Mouse (Mus musculus): ENCODE measurements around the gene Sema4d.

The Sema4d gene

DNA sequence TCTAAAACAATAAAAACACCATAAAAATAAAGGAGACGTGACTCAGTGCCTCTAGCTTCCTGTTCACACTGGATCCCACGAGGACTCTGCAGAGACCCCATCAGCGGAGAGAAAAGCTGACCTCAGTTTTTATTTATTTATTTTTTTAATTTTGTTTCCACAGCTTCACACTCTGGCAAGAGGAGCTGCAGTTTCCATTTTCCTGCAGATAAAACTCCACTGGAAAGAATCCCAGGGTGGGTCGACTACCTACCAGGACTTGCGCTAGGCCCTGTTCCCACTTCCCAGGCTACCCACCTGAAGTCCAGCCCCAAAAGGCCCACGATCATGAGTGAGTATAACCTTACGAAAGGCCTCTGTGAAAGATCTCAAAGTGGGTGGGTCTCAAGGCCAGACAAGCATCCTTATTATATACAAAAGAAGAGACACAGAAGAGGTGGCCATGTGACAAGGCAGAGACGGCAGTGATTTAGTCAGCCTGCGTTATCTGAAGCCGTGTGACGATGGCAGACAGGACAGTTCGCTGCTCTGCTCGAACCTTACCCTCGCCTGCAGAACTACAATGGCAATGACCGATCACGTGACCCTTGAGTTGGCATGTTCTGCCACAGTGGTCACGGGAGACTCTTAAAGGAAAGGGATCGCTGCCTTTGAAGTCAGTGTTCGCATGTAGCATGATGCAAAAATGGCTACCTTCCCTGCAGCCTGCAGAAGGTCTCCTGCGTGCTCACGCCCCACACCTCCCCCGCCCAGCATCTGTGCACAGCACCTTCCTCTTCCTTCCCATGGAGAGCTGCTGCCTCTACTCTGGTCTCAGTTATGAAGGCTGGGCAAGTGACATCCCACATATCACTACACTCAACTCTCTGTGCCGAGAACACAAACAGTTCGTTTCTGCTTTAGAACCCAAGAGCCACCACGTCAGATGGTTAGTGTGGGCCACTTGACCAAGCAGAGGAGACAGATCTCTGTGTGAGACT lies 14.3 kb downstream of the Sema4d start:
- DNase-seq (ENCODE audit: extremely low spot score, low spot score), result no peak

DNA sequence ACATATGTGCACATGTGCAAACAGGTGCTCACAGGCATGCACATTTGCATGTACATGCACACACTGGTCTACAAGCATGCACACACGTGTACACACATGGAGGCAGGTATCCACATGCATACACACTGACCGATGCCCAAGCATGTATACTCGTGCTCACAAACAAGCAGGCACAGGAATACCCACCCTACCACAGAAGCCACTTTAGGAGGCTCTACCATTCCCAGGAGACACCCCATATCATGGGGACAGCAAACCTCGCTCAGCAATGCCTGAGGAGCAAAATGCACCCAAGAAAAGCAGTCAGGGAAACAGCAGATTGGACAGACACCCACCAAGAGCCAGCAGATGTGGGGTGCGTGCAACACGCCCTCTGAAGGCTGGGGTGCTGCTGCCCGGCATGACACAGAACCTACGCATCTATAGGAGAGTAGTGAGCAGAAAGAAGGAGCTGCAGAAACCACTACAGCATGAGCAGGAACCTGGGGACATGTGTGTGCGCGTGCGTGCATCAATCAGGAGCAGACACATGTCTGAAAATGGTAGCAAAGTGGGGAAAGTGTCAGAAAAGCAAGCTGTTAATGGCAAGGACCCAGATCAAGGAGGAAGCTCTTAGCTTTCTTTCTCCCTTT lies 15.1 kb downstream of the Sema4d start:
- DNase-seq (ENCODE audit: extremely low spot score, low spot score), result no peak

DNA sequence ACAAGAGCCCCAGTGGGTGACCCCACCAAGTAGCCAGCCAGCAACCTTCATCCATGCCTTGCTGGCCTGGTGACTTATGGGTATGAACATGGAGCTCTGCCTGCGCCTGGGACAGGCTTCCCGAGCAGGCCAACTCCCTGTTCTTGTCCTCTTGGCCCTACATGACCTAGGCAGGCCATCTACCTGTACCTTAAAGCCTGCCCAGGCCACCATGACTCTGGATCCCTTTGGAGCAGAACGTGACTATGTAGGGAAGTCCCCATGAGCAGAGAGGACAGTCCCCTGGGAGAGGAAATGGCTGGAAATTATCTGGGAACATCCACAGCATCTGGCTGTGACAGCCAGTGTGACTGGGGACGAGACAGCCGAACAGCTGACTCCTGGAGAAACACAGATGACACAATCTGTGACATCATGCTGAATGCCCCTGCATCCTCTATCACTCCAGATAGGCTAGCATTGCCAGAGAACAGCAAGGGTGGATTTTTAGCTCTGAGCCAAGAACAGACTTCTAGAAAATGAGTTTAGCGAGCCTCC lies 15.7 kb downstream of the Sema4d start:
- no peak for DNase-seq (ENCODE audit: extremely low spot score, low spot score)

DNA sequence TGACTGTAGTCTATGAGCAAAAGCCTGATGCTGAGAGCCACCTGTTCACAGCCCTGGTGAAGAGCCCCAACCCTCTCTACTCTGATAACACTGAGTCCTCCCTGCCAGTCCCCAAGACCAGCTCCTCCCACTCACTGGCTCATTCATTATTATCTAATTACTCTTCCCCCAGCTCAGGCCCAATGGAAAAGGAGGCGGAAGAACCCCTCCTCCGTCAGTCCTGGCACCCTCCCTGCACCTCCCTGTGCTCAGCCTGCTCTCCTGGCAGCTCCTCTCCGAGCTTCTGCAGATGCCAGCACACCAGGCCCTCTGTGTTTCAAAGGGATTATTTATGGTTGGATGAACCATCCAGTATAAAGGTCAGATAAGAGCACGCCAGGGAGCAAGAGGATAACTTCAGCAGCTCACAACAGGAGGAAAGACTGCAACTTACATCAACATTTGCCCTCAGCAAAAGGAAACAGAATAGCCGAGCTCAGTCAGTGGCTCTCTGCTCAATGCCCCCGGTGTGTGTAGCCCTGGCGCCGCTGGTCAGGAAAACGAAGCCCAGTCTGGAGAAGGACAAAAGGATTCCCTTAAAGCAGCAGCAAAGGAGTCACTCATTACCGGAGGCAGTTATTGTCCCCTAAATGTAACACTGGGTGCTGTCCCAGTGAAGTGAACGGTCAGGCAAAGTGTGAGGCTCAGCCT lies 16.4 kb downstream of the Sema4d start:
- DNase-seq (ENCODE audit: extremely low spot score, low spot score), result no peak

DNA sequence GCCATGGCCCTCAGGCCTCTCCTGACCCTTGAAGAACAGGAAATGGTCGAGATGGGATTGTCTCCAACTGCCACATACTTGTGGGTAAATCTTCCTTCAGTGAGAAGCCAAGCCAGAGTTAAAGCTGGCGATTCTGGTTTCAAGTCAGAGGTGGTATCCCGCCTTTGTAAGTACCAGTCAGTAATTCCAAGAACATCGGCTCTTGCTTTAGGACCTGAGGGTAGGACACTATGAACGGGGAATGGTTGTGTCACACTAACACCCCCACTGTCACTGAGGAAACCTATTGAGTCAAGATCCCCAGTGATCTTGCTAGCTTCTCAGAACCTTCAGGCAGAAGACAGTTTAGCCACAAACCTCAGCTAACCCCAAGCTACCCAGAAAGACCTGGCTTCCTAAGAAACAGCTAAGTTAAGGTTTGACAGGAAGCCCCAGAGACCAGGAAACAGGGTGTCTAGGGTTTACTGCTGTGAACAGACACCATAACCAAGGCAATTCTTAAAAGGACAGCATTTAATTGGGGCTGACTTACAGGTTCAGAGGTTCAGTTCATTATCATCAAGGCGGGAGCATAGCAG lies 17.3 kb downstream of the Sema4d start:
- DNase-seq (ENCODE audit: extremely low spot score, low spot score), result no peak

DNA sequence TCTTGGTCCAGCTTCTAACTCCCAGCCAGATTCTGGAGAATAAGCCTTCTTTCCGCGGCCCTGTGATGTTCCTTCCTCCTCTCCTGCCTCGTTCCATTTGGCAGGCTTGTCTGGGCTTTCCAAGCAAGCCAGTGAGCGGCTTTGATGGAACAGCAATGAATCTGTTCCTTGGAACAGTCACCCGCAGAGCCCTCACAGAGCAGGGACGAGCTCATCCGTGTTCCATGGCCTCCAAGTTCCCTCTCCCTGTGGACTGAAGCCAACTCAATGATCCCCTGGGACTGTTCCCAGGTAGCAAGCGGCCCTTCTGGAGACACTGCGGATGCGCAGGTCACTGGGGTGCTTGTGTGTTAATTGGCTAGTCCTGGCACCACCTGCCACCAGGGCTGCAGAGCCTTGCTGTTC lies 21.7 kb downstream of the Sema4d start:
- DNase-seq (ENCODE audit: extremely low spot score, low spot score), result no peak

DNA sequence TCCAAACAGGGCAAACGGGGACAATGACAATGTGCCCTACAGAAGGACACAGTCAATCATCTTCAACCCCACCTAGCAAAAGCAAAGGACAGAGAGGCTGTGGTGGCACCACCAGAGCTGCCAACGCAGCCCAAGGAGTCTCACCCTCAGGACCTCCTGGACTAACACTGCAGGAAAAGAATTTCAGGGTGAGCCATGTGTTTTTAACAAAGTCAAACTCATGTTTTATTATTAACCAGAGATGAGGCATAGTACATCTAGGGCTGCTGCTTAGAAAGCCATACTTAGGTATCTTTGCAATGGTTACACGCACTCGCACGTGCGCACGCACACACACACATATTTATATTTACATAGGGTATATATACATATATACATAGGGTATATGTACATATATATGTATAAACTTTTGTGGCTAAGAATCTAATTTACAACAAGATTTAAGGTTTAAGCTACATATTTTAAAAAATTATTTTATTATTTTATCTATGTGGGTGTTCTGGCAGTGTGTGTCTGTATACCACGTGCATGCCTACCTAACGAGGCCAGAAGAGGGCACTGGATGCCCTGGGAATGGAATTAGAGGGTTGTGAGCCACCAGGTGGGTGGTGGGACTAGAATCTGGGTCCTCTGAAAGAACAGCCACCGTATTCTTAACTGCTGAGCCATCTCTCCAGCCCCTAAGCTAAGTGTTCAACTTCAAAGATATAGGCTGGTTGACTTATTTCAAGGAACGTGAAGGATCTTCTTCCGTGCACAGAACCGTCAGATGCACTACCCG lies 22.7 kb downstream of the Sema4d start:
- DNase-seq (ENCODE audit: extremely low spot score, low spot score), result no peak

DNA sequence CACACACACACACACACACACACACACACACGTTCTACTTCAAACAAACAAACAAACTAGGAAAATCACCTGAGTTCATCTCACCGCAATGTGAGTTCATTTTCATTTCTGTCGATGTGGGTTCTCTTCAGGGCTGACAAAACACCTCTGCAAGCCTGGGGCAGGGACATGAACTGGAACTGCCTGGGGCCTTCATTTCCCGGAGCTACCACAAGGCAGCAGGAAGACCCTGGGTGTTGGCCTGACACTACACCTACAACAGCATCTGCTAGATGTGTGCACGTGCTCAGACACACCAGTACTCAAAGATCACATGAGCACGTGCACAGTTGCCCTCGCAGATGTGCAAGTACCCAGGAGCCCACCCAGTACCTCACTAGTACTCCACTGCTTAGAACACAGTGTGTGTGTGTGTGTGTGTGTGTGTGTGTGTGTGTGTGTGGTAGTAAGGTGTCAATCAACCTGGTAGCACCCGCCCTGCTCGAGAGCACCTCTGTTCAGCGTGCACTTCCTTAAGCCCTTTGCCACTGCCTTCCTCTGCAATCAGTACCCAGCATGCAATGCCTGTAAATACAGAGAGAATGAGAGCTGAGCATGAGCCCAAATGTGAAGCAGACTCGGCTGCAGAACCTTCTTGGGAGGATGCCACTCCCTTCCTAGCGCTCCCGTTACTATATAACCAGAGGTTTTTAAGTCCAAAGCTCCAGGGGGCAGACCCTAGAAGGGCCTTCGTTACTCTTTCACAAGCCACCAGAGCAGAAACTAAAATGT lies 25.4 kb downstream of the Sema4d start:
- DNase-seq (ENCODE audit: extremely low spot score, low spot score), result no peak

DNA sequence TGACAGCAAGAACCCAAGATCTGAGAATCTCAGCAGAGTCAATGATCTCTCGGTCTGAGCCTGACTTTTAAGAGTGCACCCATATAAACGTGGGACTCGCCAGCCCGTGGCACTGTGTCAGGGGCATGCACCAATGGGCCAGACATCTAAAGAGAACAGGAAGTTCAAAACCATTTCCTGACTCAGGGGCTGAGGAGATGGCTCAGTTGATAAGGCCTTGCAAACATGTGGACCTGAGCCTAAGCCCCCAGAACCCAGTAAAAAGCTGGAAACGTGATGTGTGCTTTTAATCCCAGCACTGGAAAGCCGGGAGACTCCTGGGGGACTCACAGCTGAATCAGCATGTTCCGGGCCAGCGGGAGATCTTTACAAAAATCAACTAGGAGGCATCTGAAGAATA lies 26.0 kb downstream of the Sema4d start:
- no peak for DNase-seq (ENCODE audit: extremely low spot score, low spot score)

DNA sequence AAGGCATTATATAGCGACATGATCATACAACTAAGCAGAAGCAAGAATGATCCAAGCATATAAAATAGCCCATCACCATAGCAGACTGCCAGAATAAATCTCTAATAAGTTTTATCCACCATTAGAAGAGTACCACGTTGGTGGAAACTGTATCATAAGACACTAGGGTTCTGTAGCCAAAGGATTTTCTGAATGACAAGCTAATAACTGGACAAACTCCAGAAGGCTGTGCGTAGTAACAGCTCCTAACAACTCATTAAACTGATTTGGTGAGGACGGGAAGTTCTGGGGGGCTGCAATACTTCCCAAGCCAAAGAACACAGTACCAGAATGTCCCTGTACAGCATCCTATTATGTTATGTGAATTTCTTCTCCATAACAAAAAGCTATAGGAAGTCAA lies 26.8 kb downstream of the Sema4d start:
- no peak for DNase-seq (ENCODE audit: extremely low spot score, low spot score)

DNA sequence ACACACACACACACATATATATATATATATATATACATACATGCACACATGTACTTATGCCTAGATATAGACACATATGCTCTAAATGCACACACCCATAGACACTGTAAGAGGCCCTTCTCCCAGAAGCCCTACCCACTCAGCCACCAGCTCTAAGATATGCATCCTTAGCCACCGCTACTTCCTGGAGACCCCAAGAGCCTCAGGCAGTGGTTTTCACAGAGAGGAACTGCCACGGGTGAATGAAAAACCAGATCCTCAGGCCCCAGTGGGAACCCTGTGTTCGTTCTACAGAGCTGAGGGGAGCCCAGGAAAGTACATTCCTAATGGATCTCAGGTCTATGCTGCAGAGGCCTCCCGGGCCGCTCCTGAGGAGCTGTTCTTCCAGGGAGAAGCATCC lies 28.2 kb downstream of the Sema4d start:
- no peak for DNase-seq (ENCODE audit: extremely low spot score, low spot score)

DNA sequence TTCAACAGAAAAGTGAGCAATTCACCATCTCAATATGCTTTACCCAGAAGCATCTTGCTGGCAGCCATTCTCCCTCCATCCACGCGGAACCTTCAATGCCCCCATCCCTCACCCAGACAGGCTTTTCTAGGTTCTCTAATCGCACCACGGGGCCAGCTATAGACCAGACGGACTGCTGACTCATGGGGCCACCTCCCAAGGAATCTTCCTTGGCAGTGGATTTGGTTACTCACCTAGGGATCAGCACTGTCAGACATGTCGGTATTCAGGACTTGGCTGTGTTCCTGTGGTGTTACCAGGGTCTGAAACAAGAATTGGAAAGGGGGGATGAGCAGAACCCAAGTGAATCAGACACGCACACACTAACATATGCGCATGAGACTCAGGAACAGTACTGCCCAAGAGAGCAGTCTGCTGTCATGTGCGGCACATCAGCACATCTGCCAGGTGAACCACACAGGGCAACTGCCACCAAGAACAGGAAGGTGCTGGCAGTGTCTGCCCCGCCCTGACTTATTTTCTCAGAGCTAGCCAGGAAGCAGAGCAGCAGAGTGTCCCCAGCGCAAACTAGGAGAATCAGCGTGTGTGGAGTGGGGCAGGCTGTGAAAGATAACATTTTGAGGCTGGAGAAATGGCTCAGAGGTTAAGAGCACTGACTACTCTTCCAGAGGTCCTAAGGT lies 30.4 kb downstream of the Sema4d start:
- DNase-seq (ENCODE audit: extremely low spot score, low spot score), result no peak

DNA sequence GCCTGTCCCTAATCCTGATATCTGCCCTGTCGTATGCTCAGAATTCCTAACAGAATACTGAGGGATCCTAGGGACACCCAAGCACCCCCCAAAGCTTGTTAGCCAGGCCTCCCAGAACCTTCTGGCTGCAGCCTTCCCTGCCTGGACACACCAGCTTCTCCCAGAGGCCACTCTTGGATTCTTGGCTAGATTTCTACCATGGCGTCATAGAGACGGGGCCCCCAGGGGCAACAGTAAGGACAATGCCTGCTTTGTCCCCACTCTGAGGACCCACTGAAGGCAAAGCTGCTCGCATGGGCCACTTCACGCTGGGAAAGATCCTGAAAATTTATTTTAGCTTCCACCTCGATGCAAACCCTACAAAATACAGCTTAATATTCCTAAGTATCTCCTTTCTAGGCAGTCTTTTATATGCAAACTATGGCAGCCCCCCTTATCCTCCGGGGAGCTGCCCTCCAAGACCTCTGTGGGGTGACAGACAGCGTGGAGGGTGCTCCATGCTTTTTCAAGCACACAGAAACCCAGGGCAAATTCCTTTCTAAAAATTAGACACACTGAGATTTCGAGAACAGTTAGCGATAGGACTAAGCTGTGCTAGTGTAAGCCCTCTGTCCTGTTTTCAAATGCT lies 32.2 kb downstream of the Sema4d start:
- DNase-seq (ENCODE audit: extremely low spot score, low spot score), result no peak

DNA sequence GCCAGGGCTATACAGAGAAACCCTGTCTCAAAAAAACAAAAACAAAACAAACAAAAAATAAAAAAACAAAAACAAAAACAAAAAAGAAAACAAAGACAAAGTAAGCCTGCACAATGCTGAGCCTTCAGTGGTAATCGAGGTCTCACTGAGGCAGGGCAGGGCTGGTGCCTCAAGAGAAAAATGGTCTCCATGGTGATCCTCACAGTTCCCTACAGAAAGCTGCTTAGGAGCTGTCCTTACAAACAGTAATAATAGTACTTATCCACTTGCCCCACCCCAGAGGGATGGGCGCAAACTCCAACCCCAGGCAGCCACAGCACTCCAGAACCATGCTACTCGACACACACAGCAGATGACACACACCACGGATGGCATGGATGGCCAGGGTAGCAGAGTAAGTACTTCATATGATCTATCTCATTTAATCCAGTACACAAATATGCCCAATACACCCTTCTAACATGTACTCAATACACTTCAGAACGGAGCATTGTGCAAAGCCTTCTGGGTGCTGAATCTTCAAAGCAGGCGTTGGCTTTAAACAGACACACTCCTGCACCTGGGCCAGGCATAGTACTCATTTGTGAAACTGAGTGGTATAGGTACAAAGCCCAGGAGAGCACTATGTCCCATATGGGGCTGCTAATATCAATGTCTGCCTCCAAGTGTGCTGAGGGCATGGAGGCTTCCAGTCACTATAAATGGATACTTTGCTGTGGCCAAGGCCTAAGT lies 34.1 kb downstream of the Sema4d start:
- DNase-seq (ENCODE audit: extremely low spot score, low spot score), result no peak

DNA sequence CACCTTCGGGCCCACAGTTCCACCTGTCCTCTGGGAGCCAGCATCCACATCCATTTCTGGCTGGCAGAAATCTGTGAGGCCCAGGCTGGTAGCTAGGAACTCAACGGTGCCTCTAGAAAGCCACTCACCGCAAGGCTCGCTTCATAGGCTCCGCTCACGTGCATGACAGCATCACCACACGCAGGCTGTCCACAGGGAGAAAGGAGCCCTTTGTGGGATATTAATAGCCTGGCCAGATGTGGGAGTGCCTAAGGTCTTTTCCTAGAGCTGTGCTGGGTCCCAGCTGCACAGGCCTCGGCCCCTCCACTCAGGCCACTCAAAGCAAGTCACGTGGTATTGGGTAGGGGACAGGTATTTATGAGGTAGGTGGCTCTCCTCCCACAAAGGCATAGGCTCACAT lies 35.1 kb downstream of the Sema4d start:
- DNase-seq (ENCODE audit: extremely low spot score, low spot score), result no peak

DNA sequence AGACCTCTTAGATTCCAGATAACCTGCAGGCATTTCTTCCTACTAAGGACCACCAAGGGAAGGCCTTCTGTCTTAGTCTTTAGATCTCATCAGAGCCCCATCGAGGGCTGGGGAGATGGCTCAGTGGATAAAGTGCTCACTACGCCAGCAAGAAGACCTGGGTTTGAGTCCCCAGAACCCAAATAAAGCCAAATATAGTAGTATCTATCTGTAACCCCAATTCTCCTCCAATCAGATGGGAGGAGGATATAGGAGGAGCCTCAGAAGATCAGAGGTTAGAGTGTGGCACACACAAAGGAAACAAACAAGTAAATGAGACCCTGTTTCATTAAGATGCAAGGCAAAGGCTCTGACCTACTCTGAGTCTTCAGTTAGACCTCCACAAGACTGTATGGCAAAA lies 36.4 kb downstream of the Sema4d start:
- no peak for DNase-seq (ENCODE audit: extremely low spot score, low spot score)

DNA sequence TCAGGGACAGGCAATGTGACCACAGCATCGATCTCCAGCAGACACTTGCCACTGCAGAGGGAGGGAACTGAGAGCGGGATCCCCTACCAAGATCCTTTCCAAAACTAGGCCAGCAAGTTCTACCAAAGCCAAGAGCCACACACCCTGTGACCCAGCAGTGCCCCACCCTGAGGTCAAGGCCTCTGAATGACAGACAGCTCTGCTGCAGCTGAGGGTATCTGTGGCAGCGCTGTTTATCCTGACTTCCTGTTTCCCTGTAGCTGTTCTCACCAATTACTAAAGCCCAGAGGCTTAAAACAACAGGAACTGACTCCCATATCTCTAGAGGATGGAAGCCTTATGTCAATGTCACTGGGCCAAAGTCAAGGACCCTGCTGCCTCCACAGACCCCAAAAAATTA lies 37.0 kb downstream of the Sema4d start:
- DNase-seq (ENCODE audit: extremely low spot score, low spot score), result no peak

DNA sequence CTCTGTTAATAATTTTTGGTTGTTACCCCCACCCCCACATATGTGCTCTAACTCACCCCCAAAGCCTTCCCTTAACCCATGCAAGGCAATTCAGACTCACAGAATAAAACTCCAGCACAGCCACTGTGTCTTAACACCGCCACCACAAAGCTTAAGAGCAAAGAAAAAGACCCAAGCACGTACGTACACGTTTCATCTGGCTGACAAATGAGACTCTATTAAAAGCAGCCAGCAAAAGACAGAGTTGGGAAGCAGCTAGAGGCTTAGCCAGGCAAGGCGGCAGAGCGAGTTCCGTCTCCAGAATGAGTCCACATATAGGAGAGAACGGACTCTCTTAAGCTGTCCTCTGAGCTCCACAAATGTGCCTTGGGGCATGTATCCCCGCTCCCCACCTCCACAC lies 37.5 kb downstream of the Sema4d start:
- no peak for DNase-seq (ENCODE audit: extremely low spot score, low spot score)
